In genomic region chr16:89864710-89865109, GRCm38 (mm10) we compare ENCODE assay signal across 23 mouse cellular contexts.
DNase-seq lines count a peak whose midpoint lies in the region; ATAC-seq and TF ChIP-seq lines count a peak whose summit lies in the region.
"Had no signal": no experiment of that assay in that cellular context is flagged by ENCODE, and none has a peak within 500 bp of the region (broad histone marks: within the 10 kb centered on the region; RNA-seq: fewer than 3 reads in every experiment).

No protein-coding gene starts in this region.

- no peaks in the 10 kb centered on the region for H3K27me3 ChIP-seq in stomach, postnatal 0 days (ENCODE audit: control insufficient read depth, insufficient read depth, low read length)
- no peaks in the 10 kb centered on the region for H3K27me3 ChIP-seq in heart, adult 2 months (ENCODE audit: control insufficient read depth, insufficient read depth, low read length)
- H3K27me3 ChIP-seq: embryonic facial prominence, embryonic 13.5 days; forebrain, embryonic 12.5 days; forebrain, embryonic 15.5 days; heart, embryonic 12.5 days; heart, embryonic 15.5 days; hindbrain, embryonic 15.5 days had no signal

- DNase-seq in layer of hippocampus, adult 2 months (ENCODE audit: low spot score in 2 of 2) = no peak
- no peak for DNase-seq in layer of hippocampus, postnatal 36 days
- DNase-seq in stomach, postnatal 0 days (ENCODE audit: low spot score) = no peak
- DNase-seq in heart, adult 2 months = no peak
- no peak for DNase-seq in embryo, embryonic 11 days
- DNase-seq: adrenal gland, postnatal 10 days; adrenal gland, postnatal 36 days; gastrocnemius, postnatal 25 days; heart, postnatal 10 days; heart, postnatal 36 days had no signal

- H3K79me2 ChIP-seq in heart, adult 2 months (replicated peaks; ENCODE audit: control insufficient read depth, insufficient read depth, low read length) = no peaks in the 10 kb centered on the region

- H3K9me3 ChIP-seq in stomach, postnatal 0 days (ENCODE audit: control insufficient read depth, low read length) = no peaks in the 10 kb centered on the region
- H3K9me3 ChIP-seq: embryonic facial prominence, embryonic 13.5 days; forebrain, embryonic 15.5 days; heart, embryonic 12.5 days; heart, embryonic 15.5 days; hindbrain, embryonic 15.5 days had no signal

- TF ChIP-seq EP300 in stomach, postnatal 0 days (optimal IDR thresholded peaks at IDR 0.05) = no peak
- no peak for TF ChIP-seq EP300 in heart, adult 2 months (IDR thresholded peaks at IDR 0.05; ENCODE audit: insufficient read depth, low read depth, low read length)

- intact Hi-C loops in heart, adult 2 months (cut with DNase I) = no loop called here

- TF ChIP-seq POLR2A in heart, adult 2 months (IDR thresholded peaks at IDR 0.05; ENCODE audit: insufficient read depth, low read depth, low read length) = no peak

- peak; percentile 47 for TF ChIP-seq CTCF in layer of hippocampus, adult 2 months (conservative IDR thresholded peaks at IDR 0.05)
- 0 out of 2 replicates have a peak, but pooled peaks have one; percentile 4 for TF ChIP-seq CTCF in stomach, postnatal 0 days (IDR thresholded peaks at IDR 0.05; ENCODE audit: low read depth)
- TF ChIP-seq CTCF in heart, adult 2 months (IDR thresholded peaks at IDR 0.05) = no peak

- H3K4me3 ChIP-seq in layer of hippocampus, adult 2 months = no peak overlapping the region
- no peak overlapping the region for H3K4me3 ChIP-seq in stomach, postnatal 0 days (ENCODE audit: low read depth, low read length)
- H3K4me3 ChIP-seq in heart, adult 2 months = no peak overlapping the region
- H3K4me3 ChIP-seq: embryonic facial prominence, embryonic 10.5 days; embryonic facial prominence, embryonic 13.5 days; erythroblast, embryonic 14.5 days; forebrain, embryonic 12.5 days; forebrain, embryonic 15.5 days; heart, embryonic 12.5 days; heart, embryonic 15.5 days; hindbrain, embryonic 15.5 days had no signal

- H3K27ac ChIP-seq in layer of hippocampus, adult 2 months = 0 out of 2 replicates have a peak overlapping the region, but pooled peaks have one; percentile 21
- H3K27ac ChIP-seq in stomach, postnatal 0 days (replicated peaks) = no peak overlapping the region
- no peak overlapping the region for H3K27ac ChIP-seq in heart, adult 2 months
- H3K27ac ChIP-seq: embryonic facial prominence, embryonic 10.5 days; embryonic facial prominence, embryonic 13.5 days; forebrain, embryonic 12.5 days; forebrain, embryonic 15.5 days; heart, embryonic 15.5 days; hindbrain, embryonic 15.5 days had no signal

- 0 out of 2 replicates have a peak, but pooled peaks cover 5% of the 10 kb centered on the region for H3K4me1 ChIP-seq in stomach, postnatal 0 days (replicated peaks; ENCODE audit: control insufficient read depth, insufficient read depth)
- H3K4me1 ChIP-seq in heart, adult 2 months (ENCODE audit: control insufficient read depth, insufficient read depth, low read length) = no peaks in the 10 kb centered on the region
- H3K4me1 ChIP-seq: hindbrain, embryonic 15.5 days had no signal

- ATAC-seq in common myeloid progenitor, adult 5-6 weeks (replicated peaks; ENCODE audit: low read depth, poor library complexity, severe bottlenecking) = peak; percentile 69
- ATAC-seq in megakaryocyte, adult 5-6 weeks (ENCODE audit: poor library complexity, severe bottlenecking) = peak; percentile 69
- no peak for ATAC-seq in stomach, postnatal 0 days (ENCODE audit: low FRiP score, low TSS enrichment)
- ATAC-seq: activated CD4-positive, CD25-positive, alpha-beta regulatory T cell, adult 4 months; CD4-positive, CD25-positive, alpha-beta regulatory T cell, adult 4 months; forebrain, embryonic 15.5 days; intestine, postnatal 0 days had no signal

- no peak overlapping the region for H3K9ac ChIP-seq in stomach, postnatal 0 days (ENCODE audit: low read length)
- H3K9ac ChIP-seq in heart, adult 2 months (ENCODE audit: low read depth, low read length) = no peak overlapping the region
- H3K9ac ChIP-seq: embryonic facial prominence, embryonic 13.5 days; forebrain, embryonic 12.5 days; forebrain, embryonic 15.5 days; heart, embryonic 12.5 days; heart, embryonic 15.5 days; hindbrain, embryonic 15.5 days had no signal

- WGBS in stomach, postnatal 0 days = 80% methylated on average over 3 of the region's 3 CpGs
- 82% methylated on average over 3 of the region's 3 CpGs for WGBS in heart, adult 2 months

- H3K4me2 ChIP-seq in stomach, postnatal 0 days (replicated peaks; ENCODE audit: low read depth) = no peak overlapping the region
- H3K4me2 ChIP-seq: embryonic facial prominence, embryonic 13.5 days; forebrain, embryonic 12.5 days; forebrain, embryonic 15.5 days; heart, embryonic 12.5 days; heart, embryonic 15.5 days; hindbrain, embryonic 15.5 days had no signal

- no peaks in the 10 kb centered on the region; the same call in 1 of the 2 replicates for H3K36me3 ChIP-seq in stomach, postnatal 0 days (ENCODE audit: control insufficient read depth, insufficient read depth, low read length)
- H3K36me3 ChIP-seq in heart, adult 2 months (ENCODE audit: control insufficient read depth, insufficient read depth, low read length) = no peaks in the 10 kb centered on the region
- H3K36me3 ChIP-seq: forebrain, embryonic 15.5 days; heart, embryonic 15.5 days; hindbrain, embryonic 15.5 days had no signal
